Mouse (Mus musculus): ENCODE measurements at regions not wholly inside any gene's neighbourhood (a gene's known extent, or its start where the extent isn't known, plus 50 kb on each side); places are given as distances from the start of the nearest gene placed in this dataset. TPM values are rescaled to one million over a fixed set of nuclear protein-coding genes. Genes with fewer than 3 reads are reported as not detected.

DNA sequence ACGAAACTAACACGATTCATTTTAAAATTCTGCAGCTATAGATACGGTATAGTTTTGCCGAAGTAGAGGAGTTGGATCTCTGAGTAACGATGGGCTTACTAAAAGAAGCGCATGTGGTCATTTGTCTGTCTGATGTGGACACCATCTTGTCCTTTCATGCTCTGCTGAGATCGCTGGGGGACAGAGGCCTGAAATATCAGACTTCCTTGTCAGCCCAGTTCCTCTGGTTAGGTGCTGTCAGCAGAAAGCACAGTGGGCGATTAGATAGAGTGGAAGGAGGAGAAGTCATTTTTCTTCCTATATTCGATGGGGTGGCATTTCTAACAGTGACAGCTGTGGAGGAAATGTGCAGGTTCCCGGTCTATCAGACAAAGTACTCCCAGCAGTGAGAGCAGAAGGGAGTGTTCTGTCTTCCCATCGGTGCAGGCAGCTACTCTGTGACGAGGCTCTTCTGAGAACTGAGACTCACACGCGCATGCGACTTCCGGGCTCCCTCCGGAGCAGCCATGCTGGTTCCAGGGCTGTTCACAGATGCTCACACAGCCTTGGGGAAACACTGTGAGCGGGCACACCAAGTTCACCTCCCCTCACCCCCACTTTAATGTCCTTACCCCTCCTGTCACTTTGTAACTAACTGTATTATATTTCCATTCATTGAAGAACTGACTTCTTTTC is 74.5 kb upstream of the Pex5l start:
- no peak for TF ChIP-seq CTCF (IDR thresholded peaks at IDR 0.05)
- no peak for DNase-seq
- Histone ChIP-seq H3K4me3 (no peak overlapping the region), H3K27ac (no peak overlapping the region)
- intact Hi-C loops (cut with DNase I) = no loop called here

DNA sequence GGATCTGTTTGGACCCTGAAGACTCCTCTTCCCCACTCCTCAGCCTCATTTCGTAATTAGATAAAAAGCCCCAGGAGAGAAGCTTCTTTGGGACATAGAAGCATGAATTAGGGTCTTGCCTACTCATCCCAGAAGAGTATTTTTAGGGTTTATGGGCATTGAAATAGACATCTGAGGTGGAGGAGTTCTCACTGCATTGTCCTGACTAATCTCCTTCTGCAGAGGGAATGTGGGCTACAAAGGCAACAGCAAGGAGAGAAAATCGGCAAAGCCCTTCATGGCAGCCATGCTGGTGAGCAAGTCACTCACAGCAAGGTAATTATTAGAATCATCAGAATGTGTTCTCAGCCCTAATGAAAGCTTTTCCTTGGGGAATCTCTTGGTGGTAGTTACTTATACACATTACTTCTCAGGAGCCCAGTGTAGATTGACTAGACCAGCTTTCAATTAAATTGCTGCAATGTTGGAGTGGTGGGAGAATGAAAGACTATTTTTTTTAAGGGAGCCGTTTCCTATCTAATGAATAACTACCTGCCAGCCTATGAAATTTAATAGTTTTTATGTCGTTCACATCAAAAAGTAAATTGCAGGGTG is 68.3 kb upstream of the Pex5l start:
- Histone ChIP-seq H3K27ac (no peak overlapping the region), H3K4me3 (no peak overlapping the region)
- no peak for TF ChIP-seq CTCF (IDR thresholded peaks at IDR 0.05)
- intact Hi-C loops (cut with DNase I) = no loop called here
- DNase-seq = no peak

Small RNAs in the stretch of these regions (microRNA-seq; reads per million reads assigned to microRNA genes)
- gene Gm27974 = not detected

Measured in gastrocnemius, adult 2 months (tissue).